Mouse (Mus musculus) adrenal gland, adult 2 months (tissue): ENCODE measurements around the gene Mroh3. TPM values are rescaled to one million over a fixed set of nuclear protein-coding genes. Genes with fewer than 3 reads are reported as not detected.

ENCODE experiments used
- DNase-seq: peaks from one replicate; pipeline ENCODE4 v3.0.0; 2021
- polyA plus RNA-seq: library from polyadenylated mRNA; depleted of rRNA; stranded (reverse); fragments of >200 nt; gene quantifications from 2 replicates; pipeline ENCODE4 v1.2.3, GENCODE M21; 2012
- total RNA-seq, 2 experiments: library from RNA; stranded (reverse); gene quantifications; 2 replicates each; pipeline ENCODE4 v1.2.3; 2021

The Mroh3 gene
- total and polyA plus RNA-seq, 3 experiments, result not detected

DNA sequence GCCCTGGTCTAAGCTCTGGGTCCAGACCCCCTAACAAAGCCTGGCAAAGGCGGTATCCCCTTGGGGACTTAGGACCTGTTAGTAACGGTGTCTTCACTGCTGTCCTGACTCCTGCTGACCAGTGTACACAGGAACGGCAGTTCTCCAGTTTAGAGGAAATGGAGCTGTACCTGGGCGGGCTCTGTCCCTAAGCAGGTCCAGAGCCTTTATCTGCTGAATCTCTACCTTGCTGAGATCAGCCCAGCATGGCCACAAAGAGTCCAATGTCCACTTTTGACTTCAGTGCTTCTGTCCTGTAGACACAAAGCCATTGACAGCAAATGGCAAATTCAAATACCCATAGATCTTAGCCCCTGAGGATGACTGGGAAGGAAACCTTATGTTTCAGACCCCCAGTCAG, 55.7 kb downstream of the Mroh3 start:
- no peak for DNase-seq

DNA sequence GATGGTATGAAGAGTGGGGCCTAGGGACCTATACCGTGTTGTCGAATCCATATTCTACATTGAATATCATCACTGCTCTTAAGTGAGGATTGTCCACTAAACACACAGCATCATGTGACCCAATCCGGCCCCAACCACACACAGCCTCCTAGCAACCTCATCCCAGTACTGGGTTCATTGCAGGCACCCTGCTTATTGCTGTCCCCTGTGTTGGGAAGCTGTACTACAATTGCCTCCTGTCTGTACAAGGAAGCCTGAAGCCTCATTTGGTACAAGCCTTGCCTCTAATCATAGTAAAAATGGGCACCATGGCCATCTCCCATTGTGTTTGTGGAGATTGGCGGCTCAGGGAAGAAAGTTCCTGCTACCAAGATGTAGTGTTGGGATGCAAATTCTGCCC, 56.3 kb downstream of the Mroh3 start:
- no peak for DNase-seq

- DNase-seq, result no peak
Measured at GRCm38 (mm10) chr1:136151371-136151770, 61.3 kb downstream of the Mroh3 start.

DNA sequence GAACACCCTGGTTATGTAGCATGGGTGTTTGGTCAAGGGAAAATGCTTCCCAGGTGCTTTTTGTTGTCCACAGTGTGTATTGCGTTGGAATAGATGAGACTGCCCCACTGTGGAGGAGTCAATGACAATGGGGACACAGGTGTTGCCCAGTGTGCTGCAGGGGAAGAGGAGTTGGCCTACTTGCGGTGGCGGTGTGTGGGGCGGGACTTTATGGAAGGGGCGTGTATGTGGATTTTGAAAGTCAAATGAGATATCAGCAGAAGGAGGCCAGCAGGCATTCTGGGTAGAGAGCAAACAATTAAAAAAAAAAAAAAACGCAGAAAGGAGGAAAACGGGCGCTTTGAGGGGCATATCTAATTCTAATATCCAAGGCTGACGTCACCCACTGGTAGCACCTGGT, 62.9 kb downstream of the Mroh3 start:
- DNase-seq, result no peak

DNA sequence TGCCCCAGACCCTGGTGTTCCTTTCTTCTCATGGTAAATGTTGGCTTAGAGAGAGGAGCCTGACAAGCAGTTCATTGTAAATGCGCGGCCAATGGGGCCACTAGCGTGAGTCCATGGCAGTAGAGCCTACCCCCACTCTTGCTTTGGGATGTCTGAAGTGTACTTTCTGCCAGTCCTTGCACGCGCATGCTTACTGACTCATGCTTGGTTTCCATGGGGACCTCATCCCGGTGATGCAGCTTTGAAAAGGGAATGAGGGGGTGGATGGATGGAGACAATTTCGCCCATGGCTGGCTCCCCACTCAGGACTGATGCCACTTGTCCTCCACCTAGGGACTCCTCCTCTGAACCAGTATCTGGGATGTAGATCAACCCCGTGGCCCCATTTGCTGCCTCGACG, 69.1 kb downstream of the Mroh3 start:
- DNase-seq, result no peak

GRCm38 (mm10) chr1:136142336-136142735, 70.3 kb downstream of the Mroh3 start:
- DNase-seq, result no peak

- DNase-seq, result peak; percentile 47
Measured at GRCm38 (mm10) chr1:136141176-136141950, 71.3 kb downstream of the Mroh3 start.

DNA sequence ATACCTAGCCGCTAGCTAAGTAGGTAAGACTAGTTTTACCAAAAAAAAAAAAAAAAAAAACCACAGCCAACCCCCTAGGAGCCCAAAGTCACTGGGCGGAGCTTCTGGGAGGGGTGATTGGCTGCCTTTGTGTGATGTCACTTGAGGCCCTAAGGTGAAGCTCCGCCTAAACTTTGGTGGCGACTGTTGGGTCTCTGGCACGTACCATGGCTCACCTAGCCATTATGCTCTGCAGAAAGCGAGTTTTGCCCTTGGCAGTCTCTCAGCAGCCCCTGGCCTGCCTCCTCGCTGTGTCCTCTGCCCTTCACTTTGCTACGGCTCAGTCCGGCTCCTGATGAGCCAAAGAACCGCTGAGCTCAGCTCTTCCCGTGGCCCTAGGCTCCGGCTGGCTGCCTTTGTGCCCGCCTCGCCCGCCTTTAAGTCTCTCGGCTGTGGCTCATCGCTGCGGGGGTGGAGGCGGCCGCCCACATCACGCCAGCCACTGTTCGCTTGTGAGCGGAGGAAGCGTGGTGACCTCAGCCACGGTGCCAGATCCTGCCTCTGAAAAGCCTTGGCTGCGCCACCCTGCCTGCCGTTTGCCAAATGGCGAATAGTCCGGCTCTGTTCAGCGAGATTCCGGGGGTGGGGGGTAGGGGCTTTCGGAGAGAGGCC, 72.5 kb downstream of the Mroh3 start:
- peak; percentile 94 for DNase-seq

GRCm38 (mm10) chr1:136138191-136138830, 74.3 kb downstream of the Mroh3 start:
- DNase-seq, result peak; percentile 41

GRCm38 (mm10) chr1:136137575-136137974, 75.1 kb downstream of the Mroh3 start:
- peak; percentile 56 for DNase-seq

- DNase-seq, result peak; percentile 47
Measured at GRCm38 (mm10) chr1:136137071-136137531, 75.5 kb downstream of the Mroh3 start.

DNA sequence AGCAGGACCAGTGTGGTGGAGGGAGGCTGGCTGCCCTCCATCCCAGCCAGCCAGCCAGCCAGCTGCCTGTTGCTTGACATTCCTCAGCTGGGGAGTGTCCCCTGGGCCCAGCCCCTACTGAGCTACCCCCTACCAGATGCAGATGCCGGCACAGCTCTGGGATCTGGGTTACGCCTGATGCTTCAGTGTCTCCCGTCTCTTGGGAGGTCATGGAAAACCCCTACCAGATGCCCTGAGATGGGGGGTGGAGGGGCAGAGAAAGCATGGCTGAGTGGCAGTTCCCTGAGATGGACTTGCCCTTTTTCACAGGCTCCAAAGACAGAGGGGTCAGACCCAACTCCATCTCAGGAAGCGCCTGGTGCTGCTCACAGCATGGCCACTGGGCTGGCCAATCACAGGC, 76.1 kb downstream of the Mroh3 start:
- no peak for DNase-seq

- no peak for DNase-seq
Measured at GRCm38 (mm10) chr1:136135777-136136444, 76.7 kb downstream of the Mroh3 start.

- no peak for DNase-seq
Measured at GRCm38 (mm10) chr1:136135046-136135445, 77.6 kb downstream of the Mroh3 start.

DNA sequence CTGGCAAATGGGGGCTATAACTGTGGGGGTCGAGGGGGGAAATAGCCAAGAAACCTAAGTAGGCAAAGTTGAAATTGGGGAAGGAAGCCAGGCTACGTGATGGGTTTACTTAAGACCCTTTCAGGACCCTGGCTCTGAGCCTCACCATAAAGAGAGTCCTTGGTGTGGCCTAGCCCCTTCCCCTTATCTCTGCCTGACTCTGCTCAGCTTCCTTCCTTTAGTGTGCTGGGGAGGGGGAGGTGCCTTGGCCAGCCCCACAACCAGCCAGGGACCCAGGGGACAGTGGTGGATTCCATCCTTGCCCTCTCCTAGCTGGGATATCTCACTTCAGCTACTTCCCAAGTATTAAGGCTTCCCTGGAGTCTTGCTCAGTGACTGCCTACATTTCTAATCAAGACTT, 78.1 kb downstream of the Mroh3 start:
- no peak for DNase-seq

DNA sequence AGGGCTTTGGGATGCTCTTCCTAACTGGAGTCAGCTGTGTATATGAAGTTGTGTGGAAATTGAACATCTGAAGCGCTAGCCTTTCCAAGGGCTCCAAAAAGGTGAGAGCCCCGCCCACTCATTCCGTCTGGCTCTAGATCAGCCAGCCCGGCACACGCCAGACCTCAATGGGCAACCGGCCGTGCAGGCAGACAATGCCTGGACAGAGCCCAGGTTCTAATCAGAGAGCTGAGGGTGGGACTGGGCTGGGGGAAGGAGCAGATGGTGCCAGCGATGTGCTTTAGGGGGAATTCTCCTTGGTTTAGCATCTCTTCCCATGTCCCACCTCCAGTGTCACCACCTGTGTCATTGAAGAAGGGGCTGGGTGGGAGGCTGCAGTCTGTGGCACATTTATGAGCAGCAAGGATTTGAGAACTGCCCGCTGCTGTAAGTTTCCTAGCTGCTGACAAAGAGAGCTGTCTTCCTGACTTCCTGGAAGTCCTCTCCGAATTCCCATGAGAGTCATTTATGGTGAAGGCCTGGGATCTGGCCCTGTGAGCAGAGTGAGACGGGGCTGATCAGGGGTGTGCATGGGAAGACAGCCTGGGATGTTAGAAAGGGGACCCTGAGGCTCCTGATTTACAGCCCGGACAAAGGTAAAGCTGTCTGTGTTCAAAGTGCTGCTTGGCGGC, 78.9 kb downstream of the Mroh3 start:
- no peak for DNase-seq

- no peak for DNase-seq
Measured at GRCm38 (mm10) chr1:136132386-136133201, 80.0 kb downstream of the Mroh3 start.
